Mouse (Mus musculus) brown adipose tissue, adult 24 weeks (tissue): ENCODE results near the gene Krt79. TPM values are rescaled to one million over a fixed set of nuclear protein-coding genes. Genes with fewer than 3 reads are reported as not detected.

ENCODE experiments used
- H3K27ac ChIP-seq: fragments of 200-500 bp; replicated peaks from 2 replicates; pipeline ENCODE4 v1.5.1; 2012; ENCODE audit warnings: low read depth, mild to moderate bottlenecking, low read length
- H3K4me1 ChIP-seq: fragments of 200-500 bp; 2 replicates; pipeline ENCODE4 v1.6.1; 2012; ENCODE audit warnings: low read length, mixed read lengths; ENCODE audit not compliant: control insufficient read depth, insufficient read depth, insufficient read length
- H3K4me3 ChIP-seq: fragments of 200-500 bp; 2 replicates; pipeline ENCODE4 v1.5.1; 2012; ENCODE audit warnings: low read depth, mild to moderate bottlenecking, low read length, moderate library complexity; ENCODE audit not compliant: insufficient read depth
- polyA plus RNA-seq: library from polyadenylated mRNA; stranded (reverse); fragments of >200 nt; gene quantifications from 2 replicates; pipeline ENCODE4 v1.2.4, GENCODE M21; 2012; ENCODE audit not compliant: missing spikeins, insufficient read depth, insufficient read length

The Krt79 gene
- polyA plus RNA-seq, 1 experiment = 19.0 TPM

GRCm38 (mm10) chr15:101958891-101959290 lies 18.8 kb upstream of the Krt79 start:
- no peak overlapping the region for H3K4me3 ChIP-seq
- H3K4me1 ChIP-seq = no peaks in the 10 kb centered on the region
- no peak overlapping the region for H3K27ac ChIP-seq

DNA sequence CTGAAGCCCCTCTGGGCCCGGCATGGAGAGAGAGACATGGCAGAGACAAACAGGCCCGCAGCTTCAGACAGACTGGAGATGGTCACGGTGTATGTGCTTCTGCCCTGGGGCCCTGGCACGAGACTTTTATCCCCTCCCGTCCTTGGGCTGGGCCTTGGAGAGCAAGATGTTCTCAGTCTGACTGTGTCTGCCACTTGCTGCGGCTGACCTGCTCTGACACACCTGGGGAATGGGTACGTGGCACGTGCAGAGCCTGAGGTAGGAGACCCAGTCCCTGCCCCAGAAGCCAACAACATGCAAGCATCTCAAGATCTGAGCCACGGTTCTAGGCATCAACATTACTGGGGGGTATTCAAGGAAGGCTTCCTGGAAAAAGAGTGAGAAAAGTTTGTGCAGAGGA lies 14.1 kb upstream of the Krt79 start, which contains the start of gene Krt78:
Gene Krt78 (minus strand): TSS at position 101 of the 400 bp plus-strand sequence.
- Histone ChIP-seq H3K4me3 (no peak within 1 kb of the TSS), H3K27ac (no peak within 1 kb of the TSS), H3K4me1 (no peaks in the 10 kb centered on the region)

DNA sequence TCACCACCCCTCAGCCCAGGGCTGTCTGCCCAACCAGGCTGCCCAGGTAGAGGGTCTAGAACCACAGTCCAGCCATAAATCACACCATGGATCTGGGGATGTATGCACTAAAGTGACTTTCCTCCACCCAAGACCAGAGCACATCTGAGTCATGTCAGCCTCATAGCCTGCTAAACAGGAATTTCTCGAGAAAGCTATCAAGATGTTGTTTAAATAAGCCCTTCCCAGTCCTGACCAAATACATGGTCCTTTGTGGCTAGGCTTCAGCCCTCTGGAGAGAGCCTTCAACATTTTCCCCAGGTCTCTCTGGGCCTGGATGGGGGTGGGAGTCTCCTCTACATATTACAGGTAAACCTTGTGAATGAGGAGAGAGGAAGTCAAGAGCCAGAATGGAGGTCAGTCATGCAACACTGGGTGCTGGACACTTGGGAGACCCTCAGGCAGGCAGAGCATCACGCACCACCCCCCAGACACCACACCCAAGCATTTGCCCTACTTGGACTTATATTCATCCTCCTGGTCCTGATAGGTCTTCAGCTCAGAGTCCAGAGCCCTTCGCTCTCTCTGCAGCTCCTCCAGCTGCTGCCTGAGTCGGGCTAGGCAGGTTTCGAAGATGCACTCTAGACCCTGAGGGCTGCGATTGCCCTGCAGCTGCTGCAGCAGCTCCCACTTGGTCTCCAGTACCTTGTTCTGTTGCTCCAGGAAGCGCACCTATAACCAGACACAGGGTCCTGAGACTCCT lies 12.8 kb upstream of the Krt79 start:
- Histone ChIP-seq H3K4me1 (no peaks in the 10 kb centered on the region), H3K27ac (no peak overlapping the region), H3K4me3 (no peak overlapping the region)

- H3K27ac ChIP-seq = no peak overlapping the region
- peaks cover 3% of the 10 kb centered on the region for H3K4me1 ChIP-seq
- no peak overlapping the region for H3K4me3 ChIP-seq
Observed at GRCm38 (mm10) chr15:101945430-101945829, 5.3 kb upstream of the Krt79 start.

GRCm38 (mm10) chr15:101941948-101942347 lies 1.8 kb upstream of the Krt79 start:
- H3K4me3 ChIP-seq = no peak overlapping the region
- peak overlapping the region; percentile 70 for H3K27ac ChIP-seq
- H3K4me1 ChIP-seq = peaks cover 14% of the 10 kb centered on the region

DNA sequence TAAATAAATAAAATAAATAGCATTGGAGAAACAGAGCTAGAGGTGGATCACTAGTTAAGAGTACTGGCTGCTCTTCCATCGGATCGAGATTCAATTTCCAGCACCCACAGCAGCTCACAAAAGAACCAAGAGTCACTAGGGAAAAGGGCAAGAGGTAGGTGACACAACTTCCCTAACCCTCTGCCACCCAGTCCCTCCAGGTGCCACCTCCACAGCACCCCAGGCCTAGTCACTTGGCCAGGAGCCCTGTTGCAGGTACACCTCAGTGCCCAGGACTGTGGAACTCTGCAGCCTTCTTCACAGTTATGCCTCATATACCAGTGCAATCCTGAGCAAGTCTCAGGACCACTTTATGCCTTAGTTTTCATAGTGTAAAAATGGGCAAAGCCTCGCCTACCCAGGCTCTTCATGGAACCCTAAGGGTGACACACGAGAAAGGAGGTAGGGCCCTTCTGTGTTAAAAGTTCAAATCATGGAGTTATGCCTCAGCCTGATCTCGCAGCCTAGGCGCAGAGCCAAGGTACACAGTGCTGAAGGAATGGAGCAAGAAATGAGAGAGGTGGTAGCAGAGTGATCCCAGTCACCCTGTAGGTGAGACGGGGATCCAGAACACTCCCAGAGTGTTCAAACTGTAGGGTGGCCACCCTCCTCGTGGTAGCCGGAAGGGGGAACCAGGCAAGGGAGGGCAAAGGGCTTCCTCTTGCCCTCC lies 1.4 kb downstream of the Krt79 start:
- peaks cover 20% of the 10 kb centered on the region for H3K4me1 ChIP-seq
- peak overlapping the region; percentile 83 for H3K27ac ChIP-seq
- no peak overlapping the region for H3K4me3 ChIP-seq

GRCm38 (mm10) chr15:101933024-101933423 lies 7.1 kb downstream of the Krt79 start:
- H3K27ac ChIP-seq = no peak overlapping the region
- peaks cover 21% of the 10 kb centered on the region for H3K4me1 ChIP-seq
- H3K4me3 ChIP-seq = no peak overlapping the region

DNA sequence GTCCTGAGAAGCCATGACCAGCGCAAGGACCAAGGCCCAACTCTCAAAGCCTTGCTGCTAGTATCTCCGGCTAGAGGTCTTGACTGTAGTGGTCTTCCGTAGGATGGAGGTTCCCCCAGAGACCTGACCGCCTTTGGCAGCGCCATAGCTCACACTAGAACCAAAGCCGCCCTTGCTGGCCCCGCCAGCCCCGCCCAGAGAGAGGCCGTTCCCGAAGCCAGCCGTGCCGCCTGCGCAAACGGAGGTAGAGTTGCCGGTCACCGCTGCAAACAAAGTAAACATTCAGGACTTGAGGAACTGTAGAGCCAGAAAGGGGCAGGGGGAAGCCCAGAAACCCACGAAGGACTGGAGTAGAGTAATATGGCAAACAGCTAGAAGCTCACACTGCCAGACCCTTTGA lies 10.5 kb downstream of the Krt79 start:
- peak overlapping the region; percentile 34 for H3K4me3 ChIP-seq
- peaks cover 9% of the 10 kb centered on the region; the same call in 1 of the 2 replicates for H3K4me1 ChIP-seq
- H3K27ac ChIP-seq = peak overlapping the region; percentile 91

GRCm38 (mm10) chr15:101929087-101929486 lies 11.0 kb downstream of the Krt79 start:
- Histone ChIP-seq H3K27ac (peak overlapping the region; percentile 91), H3K4me3 (peak overlapping the region; percentile 34), H3K4me1 (peaks cover 9% of the 10 kb centered on the region; the same call in 1 of the 2 replicates)

- H3K4me3 ChIP-seq = no peak overlapping the region
- H3K4me1 ChIP-seq = peaks cover 9% of the 10 kb centered on the region; the same call in 1 of the 2 replicates
- peak overlapping the region; percentile 94 for H3K27ac ChIP-seq
Observed at GRCm38 (mm10) chr15:101927340-101928080, 12.6 kb downstream of the Krt79 start.

GRCm38 (mm10) chr15:101925041-101925440 lies 15.1 kb downstream of the Krt79 start:
- peaks cover 4% of the 10 kb centered on the region; the same call in 1 of the 2 replicates for H3K4me1 ChIP-seq
- no peak overlapping the region for H3K4me3 ChIP-seq
- no peak overlapping the region for H3K27ac ChIP-seq

DNA sequence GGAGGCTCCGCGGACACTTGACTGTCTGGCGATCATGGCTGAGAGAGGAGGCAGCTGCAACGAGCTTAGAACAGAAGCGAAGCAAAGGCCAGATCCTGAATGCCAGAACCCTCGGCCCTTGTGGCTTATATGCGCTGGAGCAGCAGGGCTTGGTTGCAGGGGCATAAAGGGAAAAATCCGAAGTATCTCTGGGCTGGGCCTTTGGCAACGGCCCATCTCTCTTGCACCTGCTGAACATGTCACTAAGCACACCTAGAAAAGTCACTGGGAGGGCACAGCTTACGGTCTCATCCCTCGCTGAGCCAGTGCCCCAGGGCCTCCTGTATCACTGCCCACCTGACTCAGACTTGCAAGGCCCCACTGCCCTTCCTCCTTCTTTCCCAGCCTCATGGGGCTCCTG lies 15.5 kb downstream of the Krt79 start, which contains the start of gene Krt4:
Gene Krt4 (minus strand): TSS at position 101 of the 400 bp plus-strand sequence.
- Histone ChIP-seq H3K4me3 (no peak within 1 kb of the TSS), H3K4me1 (peaks cover 4% of the 10 kb centered on the region; the same call in 1 of the 2 replicates), H3K27ac (no peak within 1 kb of the TSS)

DNA sequence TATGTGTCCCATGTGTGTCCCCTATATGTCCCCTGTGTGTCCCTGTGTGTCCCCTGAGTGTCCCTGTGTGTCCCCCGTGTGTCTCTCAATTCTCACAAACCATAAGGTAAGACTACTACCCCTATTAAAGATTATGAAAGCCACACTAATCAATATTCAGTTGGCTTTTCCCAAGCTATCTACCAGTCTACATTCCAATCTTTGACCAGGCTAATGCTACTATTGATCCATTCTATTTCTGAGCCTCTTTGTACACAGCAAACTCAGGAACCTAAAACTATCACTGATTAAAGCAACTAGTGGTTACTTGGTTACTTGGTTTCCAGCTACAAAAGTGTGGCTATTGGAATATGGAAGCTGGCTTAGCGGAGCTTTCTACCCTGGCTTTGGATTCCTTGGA lies 17.8 kb downstream of the Krt79 start:
- H3K4me1 ChIP-seq = no peaks in the 10 kb centered on the region
- H3K27ac ChIP-seq = no peak overlapping the region
- H3K4me3 ChIP-seq = no peak overlapping the region

- H3K4me1 ChIP-seq = no peaks in the 10 kb centered on the region
- no peak overlapping the region for H3K27ac ChIP-seq
- H3K4me3 ChIP-seq = no peak overlapping the region
Observed at GRCm38 (mm10) chr15:101916072-101916471, 24.1 kb downstream of the Krt79 start.

- H3K4me1 ChIP-seq = no peaks in the 10 kb centered on the region
- H3K27ac ChIP-seq = no peak overlapping the region
- no peak overlapping the region for H3K4me3 ChIP-seq
Observed at GRCm38 (mm10) chr15:101904849-101905248, 35.3 kb downstream of the Krt79 start.
